Mouse (Mus musculus): Measurements from ENCODE around the gene Zfp710.

DNA sequence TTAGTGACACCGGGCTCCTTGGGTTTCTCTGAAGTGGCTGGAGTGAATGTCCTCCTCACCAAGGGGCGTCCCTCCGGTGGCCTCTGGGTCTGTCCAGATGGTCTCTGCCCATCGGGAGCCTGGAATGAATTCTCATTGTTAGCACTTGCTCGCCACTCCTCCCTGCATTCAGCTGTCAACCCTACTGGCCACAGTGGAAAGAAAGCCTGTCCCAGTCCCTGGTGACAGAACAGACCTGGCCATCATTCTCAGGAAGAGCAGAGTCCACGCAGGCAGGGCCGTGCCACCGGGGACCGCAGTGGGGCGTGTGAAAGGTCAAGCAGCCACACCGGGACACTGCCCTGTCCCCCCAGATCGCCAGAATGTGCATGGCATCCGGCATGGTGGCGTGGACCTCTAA lies 33.2 kb downstream of the Zfp710 start:
- TF ChIP-seq CTCF (IDR thresholded peaks at IDR 0.05; ENCODE audit: low read depth) (0 out of 2 replicates have a peak, but pooled peaks have one; percentile 2), EP300 (IDR thresholded peaks at IDR 0.05; ENCODE audit: low read depth) (no peak)

All from liver, postnatal 0 days (tissue).